Mouse (Mus musculus) C2C12 (cell line): ENCODE measurements around the gene Gm20388.

Experiments
- CEBPB ChIP-seq: IDR thresholded peaks from one replicate; pipeline ENCODE4 v1.6.1; 2011; ENCODE audit warnings: low read depth, mild to moderate bottlenecking, control low read depth, moderate library complexity
- CTCF ChIP-seq: IDR thresholded peaks from one replicate; pipeline ENCODE4 v1.5.1; 2011; ENCODE audit not compliant: control insufficient read depth, insufficient read depth, insufficient read length
- FOSL1 ChIP-seq: IDR thresholded peaks from one replicate; pipeline ENCODE4 v1.8.0; 2011; ENCODE audit warnings: mild to moderate bottlenecking, low read length; ENCODE audit not compliant: poor library complexity, insufficient read depth, severe bottlenecking
- MAX ChIP-seq: IDR thresholded peaks from one replicate; pipeline ENCODE4 v1.6.1; 2011; ENCODE audit warnings: mild to moderate bottlenecking, control low read depth
- MYOD1 ChIP-seq: IDR thresholded peaks from one replicate; pipeline ENCODE4 v1.6.1; 2011; ENCODE audit warnings: low read depth; ENCODE audit not compliant: control insufficient read depth, insufficient read length
- MYOG ChIP-seq: IDR thresholded peaks from one replicate; pipeline ENCODE4 v1.6.1; 2011; ENCODE audit not compliant: control insufficient read depth, insufficient read length; ENCODE audit errors: extremely low read depth
- USF1 ChIP-seq: IDR thresholded peaks from one replicate; pipeline ENCODE4 v1.6.1; 2011; ENCODE audit warnings: low read depth, mild to moderate bottlenecking, control low read depth, moderate library complexity

DNA sequence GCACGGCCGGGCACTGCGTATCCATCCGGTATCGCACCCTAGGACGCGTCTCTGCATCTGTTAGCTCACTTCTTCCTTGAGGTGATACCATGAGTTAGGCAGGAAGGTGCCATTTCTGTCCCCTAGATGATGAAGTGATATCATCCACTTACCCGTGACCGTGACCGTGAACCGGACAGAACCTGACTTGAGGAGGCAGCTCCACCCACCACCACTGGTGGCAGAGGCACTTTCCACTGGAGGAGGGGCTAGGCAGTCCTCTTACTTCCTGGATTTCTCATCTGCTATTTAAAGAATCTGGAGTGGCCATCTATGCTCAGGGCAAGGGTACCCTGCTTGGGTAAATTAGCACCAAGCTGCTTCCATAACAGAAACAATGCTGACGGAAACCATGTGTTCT is 3432.8 kb downstream of the Gm20388 start:
- TF ChIP-seq CTCF, result no peak
- no peak for TF ChIP-seq MYOG
- no peak for TF ChIP-seq MAX
- TF ChIP-seq FOSL1, result no peak
- TF ChIP-seq MYOD1, result no peak
- no peak for TF ChIP-seq USF1
- no peak for TF ChIP-seq CEBPB
